Mouse (Mus musculus): ENCODE measurements around the gene Sema3g. TPM values are rescaled to one million over a fixed set of nuclear protein-coding genes. Genes with fewer than 3 reads are reported as not detected.

The Sema3g gene
- polyA plus RNA-seq, 1 experiment from 2014 or later, result 0.93 TPM

DNA sequence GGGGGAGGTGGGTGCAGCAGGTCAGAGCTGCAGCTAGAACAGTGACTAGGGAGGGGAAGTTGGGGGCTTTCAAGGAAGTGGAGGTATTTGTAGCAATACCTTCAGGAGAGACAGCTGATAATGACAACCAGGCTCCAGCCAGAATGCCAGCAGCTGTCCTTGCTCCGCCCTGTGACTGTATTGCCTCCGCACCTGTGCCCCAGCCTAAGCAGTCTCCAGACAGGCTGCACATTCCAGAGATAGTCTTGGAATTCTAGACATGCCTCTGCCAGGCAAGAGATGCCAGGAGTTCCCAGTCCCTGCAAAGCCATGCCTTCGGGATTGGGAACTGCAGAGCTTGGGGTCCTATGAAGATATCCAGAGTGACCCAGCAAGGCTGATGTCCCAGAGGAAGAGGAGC, 5.2 kb upstream of the Sema3g start:
- Histone ChIP-seq H3K9me3 (no peaks in the 10 kb centered on the region), H3K36me3 (replicated peaks) (no peaks in the 10 kb centered on the region), H3K9ac (no peak overlapping the region), H3K4me1 (peaks cover 9% of the 10 kb centered on the region), H3K4me3 (replicated peaks) (no peak overlapping the region), H3K27me3 (peaks cover 16% of the 10 kb centered on the region), H3K27ac (no peak overlapping the region), H3K4me2 (no peak overlapping the region)
- WGBS, result 88% methylated on average over 3 of the region's 3 CpGs
- ATAC-seq (ENCODE audit: low FRiP score), result no peak

DNA sequence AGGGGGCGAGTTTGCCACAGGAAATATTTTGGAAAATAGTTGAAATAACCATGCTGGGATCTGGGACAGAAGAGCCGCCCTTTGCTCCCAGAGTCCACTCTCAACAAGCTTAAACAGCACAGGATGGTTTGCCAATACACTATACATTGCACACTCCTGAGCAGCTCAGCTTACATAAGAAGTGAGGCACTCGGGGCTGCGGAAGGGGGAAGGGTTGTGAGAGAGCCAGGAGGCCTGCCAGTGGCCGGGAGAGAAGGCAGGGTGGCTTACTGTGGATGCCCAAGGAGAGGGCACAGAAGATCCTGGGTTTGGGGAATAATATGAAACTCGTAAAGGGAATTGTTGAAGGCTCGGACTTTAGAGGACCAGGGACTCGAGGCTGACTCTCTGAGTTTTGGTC, 3.8 kb upstream of the Sema3g start:
- Histone ChIP-seq H3K27ac (no peak overlapping the region), H3K27me3 (peaks cover 16% of the 10 kb centered on the region), H3K4me2 (no peak overlapping the region), H3K36me3 (replicated peaks) (no peaks in the 10 kb centered on the region), H3K4me1 (peaks cover 15% of the 10 kb centered on the region), H3K9ac (no peak overlapping the region), H3K4me3 (replicated peaks) (no peak overlapping the region), H3K9me3 (no peaks in the 10 kb centered on the region)
- 68% methylated on average over 8 of the region's 8 CpGs for WGBS
- ATAC-seq (ENCODE audit: low FRiP score), result no peak

DNA sequence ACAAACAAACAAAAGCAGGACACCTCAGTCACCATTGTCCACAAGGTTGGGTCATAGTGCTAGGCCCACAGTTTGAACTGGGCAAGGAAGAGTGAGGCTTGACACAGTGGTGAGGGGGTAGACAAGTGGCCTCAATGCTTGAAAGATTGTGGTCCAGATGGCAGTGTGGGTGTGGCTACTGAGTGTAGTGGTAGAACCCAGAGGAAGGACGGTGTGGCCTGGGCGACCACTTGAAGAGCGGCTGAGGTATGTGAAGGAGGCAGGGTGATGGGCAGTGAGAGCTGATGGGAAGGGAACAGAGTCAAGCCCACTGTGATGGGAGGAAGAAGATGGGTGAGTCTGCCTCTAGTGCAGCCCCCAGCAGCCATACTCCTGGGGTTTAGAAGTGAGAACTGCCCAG, 3.0 kb upstream of the Sema3g start:
- ATAC-seq (ENCODE audit: low FRiP score), result no peak
- 92% methylated on average over 3 of the region's 3 CpGs for WGBS

DNA sequence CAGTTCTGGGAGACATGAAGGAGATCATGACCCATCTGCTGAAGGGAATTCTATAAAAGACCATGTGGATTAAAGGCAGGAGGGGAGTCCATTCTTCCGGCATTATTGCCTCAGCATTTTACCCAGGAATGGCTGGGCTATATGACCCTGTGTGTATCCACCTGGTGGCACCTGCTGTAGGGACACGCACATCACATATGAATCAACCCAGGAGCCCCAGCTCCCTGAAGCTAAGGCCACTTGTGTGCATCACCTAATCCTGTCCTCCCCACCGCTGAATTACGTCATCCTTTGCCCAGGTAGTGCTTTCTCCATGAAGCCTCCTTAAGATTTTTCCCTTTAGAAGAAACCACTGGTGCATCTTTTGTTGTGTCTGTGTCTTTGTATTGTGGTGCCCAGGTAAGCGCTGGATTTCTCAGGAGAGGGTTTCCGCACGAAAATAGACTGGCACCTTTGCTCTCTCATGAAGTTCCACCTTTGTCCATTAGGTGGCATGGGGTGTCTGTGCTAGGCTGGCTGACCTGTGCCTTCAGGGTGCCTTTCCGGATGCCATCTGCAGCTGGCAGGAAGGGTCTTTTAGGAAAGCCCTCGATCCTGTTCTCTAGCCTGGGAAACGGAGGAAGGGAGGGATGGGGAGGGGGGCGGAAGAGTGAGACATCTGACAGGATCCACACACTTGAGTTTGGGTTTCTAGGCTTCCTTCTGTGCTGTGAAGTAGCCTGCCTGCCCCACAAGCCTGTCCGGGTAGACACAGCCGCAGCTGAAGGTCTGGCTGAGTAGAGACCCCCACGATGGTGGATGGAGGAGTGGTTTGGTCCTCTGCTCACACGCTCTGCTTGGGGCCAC, 2.3 kb upstream of the Sema3g start:
- Histone ChIP-seq H3K27ac (0 out of 2 replicates have a peak overlapping the region, but pooled peaks have one; percentile 19), H3K36me3 (replicated peaks) (no peaks in the 10 kb centered on the region), H3K9ac (no peak overlapping the region), H3K4me2 (peak overlapping the region; percentile 6; the same call in 1 of the 2 replicates), H3K9me3 (no peaks in the 10 kb centered on the region), H3K27me3 (peaks cover 13% of the 10 kb centered on the region), H3K4me3 (replicated peaks) (no peak overlapping the region), H3K4me1 (peaks cover 15% of the 10 kb centered on the region)
- peak; percentile 53 for ATAC-seq (ENCODE audit: low FRiP score)
- WGBS, result 33% methylated on average over 15 of the region's 15 CpGs

More for the DNA sequence above, 3.0 kb upstream of the Sema3g start:
- Histone ChIP-seq H3K9me3 (no peaks in the 10 kb centered on the region), H3K4me2 (no peak overlapping the region), H3K4me3 (replicated peaks) (no peak overlapping the region), H3K9ac (no peak overlapping the region), H3K36me3 (replicated peaks) (no peaks in the 10 kb centered on the region), H3K27ac (no peak overlapping the region), H3K4me1 (peaks cover 15% of the 10 kb centered on the region), H3K27me3 (peaks cover 14% of the 10 kb centered on the region)

DNA sequence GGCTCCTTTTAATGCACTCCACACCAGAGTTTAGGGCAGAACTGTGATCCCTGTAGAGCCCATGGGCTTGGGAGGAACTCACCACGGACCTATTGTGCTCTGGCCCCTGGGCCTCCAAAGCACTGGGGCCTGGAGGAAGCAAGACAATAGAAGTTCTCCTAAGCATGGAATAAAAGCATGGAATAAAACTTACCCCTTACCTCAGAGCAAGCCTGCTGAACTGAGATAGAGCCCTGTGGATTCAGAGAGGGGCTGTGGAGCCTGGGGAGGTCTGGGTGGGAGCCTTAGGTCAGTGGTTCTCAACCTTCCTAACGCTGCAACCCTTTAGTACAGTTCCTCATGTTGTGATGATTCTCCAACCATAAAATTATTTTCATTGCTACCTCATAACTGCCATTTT, 814 bp upstream of the Sema3g start, which contains the start of gene Nisch:
Nisch (minus strand) TSS at position 101 of the 400 bp plus-strand sequence.
- 50% methylated on average over 2 of the region's 2 CpGs for whole genome bisulfite sequencing
- H3K36me3 ChIP-seq (replicated peaks), result no peaks in the 10 kb centered on the region
- peak within 1 kb of the TSS; percentile 8 for H3K4me2 ChIP-seq
- H3K4me1 ChIP-seq, result peaks cover 15% of the 10 kb centered on the region
- H3K27me3 ChIP-seq, result peaks cover 13% of the 10 kb centered on the region
- no peak for ATAC-seq (ENCODE audit: low FRiP score)
- H3K4me3 ChIP-seq (replicated peaks), result no peak within 1 kb of the TSS
- no peak within 1 kb of the TSS for H3K9ac ChIP-seq
- peak within 1 kb of the TSS; percentile 56; the same call in 1 of the 2 replicates for H3K27ac ChIP-seq
- H3K9me3 ChIP-seq, result no peaks in the 10 kb centered on the region

DNA sequence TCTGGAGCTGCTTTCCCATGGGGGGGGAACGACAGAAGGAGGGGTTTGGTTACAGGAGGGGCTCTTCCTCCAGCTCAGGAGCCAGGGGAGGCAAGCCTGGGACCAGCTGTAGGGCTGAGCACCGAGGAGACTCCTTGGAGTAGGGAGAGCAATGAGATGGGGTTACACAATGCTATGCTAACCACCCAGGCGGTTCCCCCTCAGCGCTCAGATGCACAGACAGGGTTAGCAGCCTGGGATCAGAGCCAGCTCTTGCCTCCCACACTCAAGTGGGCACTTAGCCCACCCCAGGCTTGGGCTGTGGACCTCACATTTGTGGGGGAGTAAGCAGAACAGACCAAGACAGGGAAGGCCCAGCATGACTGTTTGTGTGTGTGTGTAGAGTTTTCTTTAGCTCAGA, 9.3 kb downstream of the Sema3g start:
- Histone ChIP-seq H3K9me3 (no peaks in the 10 kb centered on the region), H3K27ac (no peak overlapping the region), H3K4me2 (no peak overlapping the region), H3K9ac (no peak overlapping the region), H3K4me1 (no peaks in the 10 kb centered on the region), H3K36me3 (replicated peaks) (no peaks in the 10 kb centered on the region), H3K4me3 (replicated peaks) (no peak overlapping the region), H3K27me3 (0 out of 2 replicates have a peak, but pooled peaks cover 3% of the 10 kb centered on the region)
- 77% methylated on average over 4 of the region's 4 CpGs for WGBS
- ATAC-seq (ENCODE audit: low FRiP score), result no peak

DNA sequence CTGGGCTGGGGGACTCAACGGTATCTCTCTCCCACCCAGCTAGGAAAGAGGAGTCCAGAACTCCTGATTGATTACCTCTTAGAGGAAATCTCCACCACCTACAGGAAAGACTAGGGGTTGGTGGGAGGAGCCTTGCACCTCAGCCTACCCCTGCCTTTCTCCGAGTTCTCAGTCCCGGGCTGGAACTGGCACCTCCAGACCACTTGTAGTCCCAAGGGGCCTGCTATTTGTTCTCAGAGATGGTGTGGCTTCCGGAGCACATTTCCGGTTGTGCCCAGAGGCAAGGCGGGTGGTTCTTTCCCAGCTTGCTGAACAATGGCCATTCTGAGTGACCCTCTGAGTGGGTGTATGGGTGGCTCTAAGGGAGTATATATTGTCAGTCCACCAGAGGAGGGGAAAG, 10.6 kb downstream of the Sema3g start:
- H3K27me3 ChIP-seq, result no peaks in the 10 kb centered on the region
- no peak overlapping the region for H3K27ac ChIP-seq
- H3K4me2 ChIP-seq, result no peak overlapping the region
- H3K9me3 ChIP-seq, result no peaks in the 10 kb centered on the region
- ATAC-seq (ENCODE audit: low FRiP score), result no peak
- no peak overlapping the region for H3K4me3 ChIP-seq (replicated peaks)
- H3K9ac ChIP-seq, result no peak overlapping the region
- 80% methylated on average over 6 of the region's 6 CpGs for WGBS
- no peaks in the 10 kb centered on the region for H3K36me3 ChIP-seq (replicated peaks)
- no peaks in the 10 kb centered on the region for H3K4me1 ChIP-seq

DNA sequence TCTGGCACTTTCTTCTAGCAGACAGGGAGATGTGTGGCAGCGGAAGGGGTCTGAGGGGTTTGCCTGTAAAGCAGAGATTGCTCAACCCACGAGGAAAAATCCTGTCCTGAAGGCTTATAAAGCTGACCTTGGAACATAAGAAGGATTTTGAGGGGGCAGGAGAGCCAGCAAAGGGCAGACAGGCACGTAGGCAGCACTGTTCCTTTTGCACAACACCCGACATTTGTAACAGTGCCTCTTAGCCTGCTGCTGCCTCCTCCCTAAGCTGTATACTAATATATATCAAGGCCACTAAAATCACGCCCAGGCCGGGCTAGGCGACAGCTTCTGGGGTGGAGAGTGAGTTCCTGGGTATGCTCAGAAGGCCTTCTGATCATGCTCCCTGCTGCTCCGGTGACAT, 12.8 kb downstream of the Sema3g start:
- no peak overlapping the region for H3K4me2 ChIP-seq
- no peak for ATAC-seq (ENCODE audit: low FRiP score)
- no peak overlapping the region for H3K27ac ChIP-seq
- H3K4me1 ChIP-seq, result 0 out of 2 replicates have a peak, but pooled peaks cover 3% of the 10 kb centered on the region
- H3K27me3 ChIP-seq, result no peaks in the 10 kb centered on the region
- WGBS, result 73% methylated on average over 8 of the region's 8 CpGs
- H3K36me3 ChIP-seq (replicated peaks), result no peaks in the 10 kb centered on the region
- no peak overlapping the region for H3K9ac ChIP-seq
- no peaks in the 10 kb centered on the region for H3K9me3 ChIP-seq
- H3K4me3 ChIP-seq (replicated peaks), result no peak overlapping the region

DNA sequence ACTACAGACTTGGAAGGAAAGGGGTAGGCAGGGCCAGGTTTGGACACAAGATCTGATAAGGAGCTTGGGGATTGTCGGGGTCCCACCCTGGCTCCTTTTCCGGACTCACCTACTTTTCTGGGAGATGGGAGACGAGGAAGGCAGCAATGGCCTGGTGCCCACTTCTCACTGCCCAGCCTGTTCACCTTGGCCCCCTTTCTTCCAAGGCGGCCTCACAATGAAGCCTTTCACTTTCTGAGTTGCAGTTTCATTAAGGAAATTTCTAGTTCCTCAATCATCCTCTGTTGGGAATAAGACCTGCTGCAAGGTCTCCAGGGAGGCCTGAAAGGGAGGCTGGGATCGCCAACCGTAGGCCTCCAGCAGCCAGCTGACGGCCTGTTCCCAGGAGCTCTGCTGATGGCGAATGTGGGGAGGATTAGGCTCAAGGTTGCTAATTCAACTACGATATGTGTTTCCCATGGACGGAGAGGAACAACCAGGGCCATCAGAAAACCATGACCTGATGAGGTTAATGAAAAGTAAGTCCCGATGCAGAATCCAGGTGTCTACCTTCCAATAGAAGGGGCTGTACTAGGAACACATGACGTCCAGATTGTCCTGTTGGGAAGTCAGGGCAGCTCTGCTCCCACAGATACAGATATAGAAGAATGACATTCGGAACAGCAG, 14.9 kb downstream of the Sema3g start:
- no peaks in the 10 kb centered on the region for H3K9me3 ChIP-seq
- no peak overlapping the region for H3K4me2 ChIP-seq
- H3K9ac ChIP-seq, result no peak overlapping the region
- no peak overlapping the region for H3K27ac ChIP-seq
- no peaks in the 10 kb centered on the region for H3K36me3 ChIP-seq (replicated peaks)
- WGBS, result 89% methylated on average over 13 of the region's 13 CpGs
- H3K27me3 ChIP-seq, result no peaks in the 10 kb centered on the region
- H3K4me1 ChIP-seq, result 0 out of 2 replicates have a peak, but pooled peaks cover 3% of the 10 kb centered on the region
- ATAC-seq (ENCODE audit: low FRiP score), result no peak
- no peak overlapping the region for H3K4me3 ChIP-seq (replicated peaks)

DNA sequence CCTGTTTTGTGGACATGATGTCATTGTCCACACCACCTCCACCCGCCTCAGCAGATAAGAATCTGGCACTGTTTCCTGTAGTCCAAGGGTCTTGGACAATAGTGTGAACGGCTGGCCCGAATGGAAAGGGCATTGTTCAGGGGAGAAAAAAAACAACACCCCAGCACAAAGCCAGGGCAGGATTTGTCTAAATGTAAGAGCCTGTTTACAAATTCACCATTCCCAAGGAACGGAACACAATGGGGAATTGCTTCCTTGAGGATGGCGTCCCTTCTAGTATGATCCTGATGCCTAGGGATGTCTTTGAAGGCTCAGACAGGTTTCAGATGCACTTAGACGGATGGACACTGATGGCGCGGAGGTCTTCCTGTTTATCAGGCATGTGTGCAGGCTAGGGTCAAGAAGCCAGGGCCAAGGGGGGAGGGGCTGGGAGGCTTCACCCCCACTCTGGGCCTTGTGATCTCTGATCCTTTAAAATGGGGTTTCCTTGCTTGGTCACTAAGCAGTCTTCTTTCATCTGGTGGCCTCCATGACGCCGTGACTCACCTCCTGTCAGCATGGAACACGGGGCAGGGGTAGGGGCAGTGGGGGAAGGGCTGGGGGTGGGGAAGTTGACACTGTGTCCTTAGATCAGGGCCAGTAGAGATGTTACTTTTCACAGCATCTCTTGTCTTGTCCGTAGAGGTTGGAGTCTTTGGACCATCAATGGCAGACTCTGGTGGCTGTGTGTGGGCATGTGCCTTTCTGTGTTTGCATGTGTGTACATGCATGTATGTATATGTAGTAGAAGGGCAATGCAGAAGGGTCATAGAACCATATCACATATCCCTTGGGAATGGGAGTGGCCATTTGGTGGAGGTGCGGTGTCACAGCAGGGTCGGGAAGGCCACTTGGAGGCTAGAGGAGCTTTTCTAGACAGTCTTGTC, 15.7 kb downstream of the Sema3g start:
- Histone ChIP-seq H3K4me3 (replicated peaks) (no peak overlapping the region), H3K4me1 (0 out of 2 replicates have a peak, but pooled peaks cover 3% of the 10 kb centered on the region), H3K27me3 (no peaks in the 10 kb centered on the region), H3K4me2 (no peak overlapping the region), H3K27ac (no peak overlapping the region), H3K9me3 (no peaks in the 10 kb centered on the region), H3K9ac (no peak overlapping the region), H3K36me3 (replicated peaks) (no peaks in the 10 kb centered on the region)
- 0 out of 2 replicates have a peak, but pooled peaks have one; percentile 33 for ATAC-seq (ENCODE audit: low FRiP score)
- WGBS, result 86% methylated on average over 14 of the region's 14 CpGs

DNA sequence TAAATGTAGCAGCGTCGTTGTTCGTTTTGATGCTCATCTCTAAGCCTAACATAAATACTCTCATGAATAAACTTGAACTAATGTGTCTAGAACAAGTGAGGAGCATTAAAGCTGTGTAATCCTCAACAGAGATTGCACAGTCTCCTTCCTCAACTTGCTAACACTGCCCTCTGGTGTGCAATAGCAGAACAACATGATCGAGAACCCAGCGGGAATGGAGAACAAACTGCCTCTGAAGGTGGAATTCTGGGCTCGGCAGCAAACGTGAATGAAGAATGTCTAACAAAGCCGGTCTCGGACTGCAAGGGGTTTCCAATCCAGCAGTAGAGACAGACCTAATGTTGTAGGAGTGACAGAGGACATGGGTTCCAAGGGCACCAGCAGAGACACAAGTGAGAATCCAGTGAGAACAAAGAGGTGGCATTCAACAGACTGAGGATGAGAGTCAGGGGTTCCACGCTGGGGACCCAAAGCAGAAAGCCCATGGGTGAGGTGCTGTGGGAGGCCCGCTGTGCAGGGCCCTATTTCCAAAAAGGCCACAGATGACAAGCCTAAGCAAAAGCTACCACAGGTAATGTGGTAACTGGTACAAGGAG, 16.4 kb downstream of the Sema3g start:
- Histone ChIP-seq H3K4me3 (replicated peaks) (no peak overlapping the region), H3K27me3 (no peaks in the 10 kb centered on the region), H3K27ac (no peak overlapping the region), H3K4me1 (0 out of 2 replicates have a peak, but pooled peaks cover 3% of the 10 kb centered on the region), H3K9ac (0 out of 2 replicates have a peak overlapping the region, but pooled peaks have one; percentile 8), H3K36me3 (replicated peaks) (no peaks in the 10 kb centered on the region), H3K4me2 (peak overlapping the region; percentile 29), H3K9me3 (no peaks in the 10 kb centered on the region)
- 20% methylated on average over 11 of the region's 11 CpGs for WGBS
- 0 out of 2 replicates have a peak, but pooled peaks have one; percentile 36 for ATAC-seq (ENCODE audit: low FRiP score)
